Mouse (Mus musculus) central nervous system, embryonic 18 days (tissue): ENCODE data around the gene Vmn1r54. TPM values are rescaled to one million over a fixed set of nuclear protein-coding genes. Genes with fewer than 3 reads are reported as not detected.

Source experiments
- polyA plus RNA-seq: library from polyadenylated mRNA; depleted of rRNA; stranded (reverse); fragments of >200 nt; gene quantifications from 2 replicates; pipeline ENCODE4 v1.2.3, GENCODE M21; 2012; rRNA removed

Gene Vmn1r54
- not detected in 2 replicates for polyA plus RNA-seq

GRCm38 (mm10) chr6:90246000-90246399 is at the start of gene Vmn1r54:
TSS of gene Vmn1r54 (plus strand) at chr6:90246300.

GRCm38 (mm10) chr6:90202493-90202892 is 43.6 kb upstream of the Vmn1r54 start, which contains the start of gene V1ra8:
TSS of gene V1ra8 (plus strand) at chr6:90202793.

GRCm38 (mm10) chr6:90224338-90224737 is 21.8 kb upstream of the Vmn1r54 start, which contains the start of gene Vmn1r53:
TSS of gene Vmn1r53 (minus strand) at chr6:90224438.

GRCm38 (mm10) chr6:90300919-90301318 is 54.8 kb downstream of the Vmn1r54 start, which contains the start of gene BC048671:
TSS of gene BC048671 (plus strand) at chr6:90301219.

Other genes with a start within 250 kb of the Vmn1r54 start
- gene Vmn1r47, start 230.2 kb upstream of the Vmn1r54 start, polyA plus RNA-seq = not detected in 2 replicates
- gene Vmn1r48, start 209.5 kb upstream of the Vmn1r54 start, polyA plus RNA-seq = not detected in 2 replicates
- not detected in 2 replicates for gene Vmn1r49, start 167.8 kb upstream of the Vmn1r54 start, polyA plus RNA-seq
- not detected in 2 replicates for gene Vmn1r50, start 144.9 kb upstream of the Vmn1r54 start, polyA plus RNA-seq
- not detected in 2 replicates for gene Vmn1r51, start 123.7 kb upstream of the Vmn1r54 start, polyA plus RNA-seq
- not detected in 2 replicates for gene Vmn1r52, start 71.5 kb upstream of the Vmn1r54 start, polyA plus RNA-seq
- not detected in 2 replicates for gene V1ra8, start 43.5 kb upstream of the Vmn1r54 start, polyA plus RNA-seq
- 0.08 TPM in 1 of 2 replicates, not detected in the other for gene Vmn1r53, start 21.9 kb upstream of the Vmn1r54 start, polyA plus RNA-seq
- gene BC048671, start 54.9 kb downstream of the Vmn1r54 start, polyA plus RNA-seq = not detected in 2 replicates
- 0.08 and 0.43 TPM in 2 replicates for gene Chst13, start 78.9 kb downstream of the Vmn1r54 start, polyA plus RNA-seq
- 0.01 TPM in 1 of 2 replicates, not detected in the other for gene Uroc1, start 87.0 kb downstream of the Vmn1r54 start, polyA plus RNA-seq
- 17.6 and 19.1 TPM in 2 replicates for gene Zxdc, start 123.2 kb downstream of the Vmn1r54 start, polyA plus RNA-seq
- 12.7 and 14.2 TPM in 2 replicates for gene Cfap100, start 182.5 kb downstream of the Vmn1r54 start, polyA plus RNA-seq
- 12.9 and 16.2 TPM in 2 replicates for gene Klf15, start 216.3 kb downstream of the Vmn1r54 start, polyA plus RNA-seq
- gene Aldh1l1, start 240.1 kb downstream of the Vmn1r54 start, polyA plus RNA-seq = 36.6 and 41.0 TPM in 2 replicates